Mouse (Mus musculus): ENCODE measurements around the gene Golga1. TPM values are rescaled to one million over a fixed set of nuclear protein-coding genes. Genes with fewer than 3 reads are reported as not detected.

The Golga1 gene
- total and polyA plus RNA-seq, 3 experiments, result 1.9 to 29.4 (median 26.7) TPM

DNA sequence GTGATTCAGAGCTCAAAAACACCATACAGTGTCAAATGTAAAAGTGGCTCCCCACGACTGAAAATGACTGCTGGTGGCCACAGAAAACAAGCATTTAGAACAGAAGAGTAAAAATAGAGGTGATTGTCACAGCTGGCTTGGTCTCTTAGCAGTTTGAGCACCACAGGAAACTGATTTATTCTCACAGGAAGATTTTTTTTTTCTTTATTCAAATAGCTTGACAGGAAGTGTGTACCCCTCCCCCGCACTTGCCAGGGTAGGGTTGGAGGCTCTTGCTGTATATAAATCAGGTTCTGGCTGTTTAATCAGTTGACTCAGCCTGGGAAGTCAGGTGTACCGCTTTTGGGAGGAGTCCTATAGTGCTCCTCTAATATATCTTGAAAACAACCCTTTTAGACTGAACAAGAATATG, 56.4 kb downstream of the Golga1 start:
- no peaks in the 10 kb centered on the region for H3K27me3 ChIP-seq (ENCODE audit: insufficient read depth, low read length)
- H3K4me1 ChIP-seq (ENCODE audit: insufficient read depth, low read depth, low read length), result peaks cover 46% of the 10 kb centered on the region
- TF ChIP-seq POLR2AphosphoS5 (IDR thresholded peaks at IDR 0.05; ENCODE audit: insufficient replicate concordance, low read depth, low read length) (no peak), TAL1 (conservative IDR thresholded peaks at IDR 0.05; ENCODE audit: low read depth, low read length) (no peak), GATA1 (IDR thresholded peaks at IDR 0.05; ENCODE audit: borderline replicate concordance, low read length) (no peak), CTCF (IDR thresholded peaks at IDR 0.05; ENCODE audit: low read depth, low read length) (no peak), GATA2 (IDR thresholded peaks at IDR 0.05; ENCODE audit: borderline replicate concordance, low read depth, low read length) (no peak)
- ATAC-seq (ENCODE audit: extremely low read depth, insufficient number of reproducible peaks, low FRiP score, poor library complexity, severe bottlenecking), result no peak
- DNase-seq (ENCODE audit: low spot score), result no peak
- H3K36me3 ChIP-seq (replicated peaks), result peaks cover 53% of the 10 kb centered on the region
- no peaks in the 10 kb centered on the region for H3K9me3 ChIP-seq (replicated peaks)
- H3K4me3 ChIP-seq (ENCODE audit: low read depth, low read length), result peak overlapping the region; percentile 93

DNA sequence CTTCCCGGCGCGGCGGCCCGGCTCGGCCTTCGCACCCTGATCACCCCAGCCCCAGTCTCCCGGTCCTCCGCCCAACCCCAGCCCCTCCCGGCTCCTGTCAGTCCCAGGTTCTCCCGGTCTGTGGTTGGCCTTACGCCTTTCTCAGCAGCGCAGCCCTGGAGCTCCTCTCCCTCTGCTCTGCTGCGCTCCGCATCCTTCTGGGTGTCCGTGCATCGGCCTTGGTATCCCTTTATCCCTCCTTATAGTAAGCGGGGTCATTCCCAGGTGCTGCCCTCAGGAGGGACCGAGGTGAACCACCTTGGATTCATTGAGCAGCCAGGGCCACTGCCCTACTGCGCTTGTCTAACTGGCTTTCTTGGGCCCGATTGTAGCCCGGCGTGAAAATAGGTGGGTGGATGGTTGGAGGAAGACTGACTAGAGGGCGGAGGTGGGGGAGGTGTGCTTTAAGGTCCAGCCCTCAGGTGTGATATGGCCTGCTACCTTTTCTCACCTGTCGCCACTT, 56.9 kb downstream of the Golga1 start:
- no peaks in the 10 kb centered on the region for H3K27me3 ChIP-seq (ENCODE audit: insufficient read depth, low read length)
- peaks cover 53% of the 10 kb centered on the region for H3K36me3 ChIP-seq (replicated peaks)
- H3K9me3 ChIP-seq (replicated peaks), result no peaks in the 10 kb centered on the region
- peak overlapping the region; percentile 93 for H3K4me3 ChIP-seq (ENCODE audit: low read depth, low read length)
- H3K4me1 ChIP-seq (ENCODE audit: insufficient read depth, low read depth, low read length), result peaks cover 51% of the 10 kb centered on the region
- TF ChIP-seq TAL1 (conservative IDR thresholded peaks at IDR 0.05; ENCODE audit: low read depth, low read length) (no peak), CTCF (IDR thresholded peaks at IDR 0.05; ENCODE audit: low read depth, low read length) (no peak), GATA2 (IDR thresholded peaks at IDR 0.05; ENCODE audit: borderline replicate concordance, low read depth, low read length) (no peak), GATA1 (IDR thresholded peaks at IDR 0.05; ENCODE audit: borderline replicate concordance, low read length) (no peak), POLR2AphosphoS5 (IDR thresholded peaks at IDR 0.05; ENCODE audit: insufficient replicate concordance, low read depth, low read length) (no peak)
- no peak for ATAC-seq (ENCODE audit: extremely low read depth, insufficient number of reproducible peaks, low FRiP score, poor library complexity, severe bottlenecking)
- no peak for DNase-seq (ENCODE audit: low spot score)

DNA sequence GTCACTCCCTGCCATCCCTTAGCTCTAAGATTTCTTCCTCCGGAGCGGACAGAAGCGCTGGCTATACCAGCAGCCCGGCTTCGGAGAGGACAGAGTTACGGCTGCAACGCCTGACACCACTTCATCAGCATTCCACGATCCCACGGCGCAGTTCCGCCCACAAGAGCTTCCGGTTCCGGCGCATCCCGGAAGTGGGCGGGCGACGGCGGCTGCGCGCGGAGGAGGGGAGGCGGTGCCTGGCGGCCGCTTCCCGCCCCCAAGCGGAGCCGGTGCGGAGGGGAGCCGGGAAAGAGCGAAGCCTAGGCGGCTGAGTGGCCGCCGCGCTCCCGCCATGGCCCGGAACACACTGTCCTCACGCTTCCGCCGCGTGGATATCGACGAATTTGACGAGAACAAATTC, 57.5 kb downstream of the Golga1 start:
- peaks cover 53% of the 10 kb centered on the region for H3K36me3 ChIP-seq (replicated peaks)
- TF ChIP-seq POLR2AphosphoS5 (IDR thresholded peaks at IDR 0.05; ENCODE audit: insufficient replicate concordance, low read depth, low read length) (no peak), TAL1 (conservative IDR thresholded peaks at IDR 0.05; ENCODE audit: low read depth, low read length) (no peak), GATA2 (IDR thresholded peaks at IDR 0.05; ENCODE audit: borderline replicate concordance, low read depth, low read length) (no peak), GATA1 (IDR thresholded peaks at IDR 0.05; ENCODE audit: borderline replicate concordance, low read length) (no peak), CTCF (IDR thresholded peaks at IDR 0.05; ENCODE audit: low read depth, low read length) (no peak)
- peak; percentile 94 for DNase-seq (ENCODE audit: low spot score)
- peak overlapping the region; percentile 93 for H3K4me3 ChIP-seq (ENCODE audit: low read depth, low read length)
- peak; percentile 62 for ATAC-seq (ENCODE audit: extremely low read depth, insufficient number of reproducible peaks, low FRiP score, poor library complexity, severe bottlenecking)
- peaks cover 53% of the 10 kb centered on the region for H3K4me1 ChIP-seq (ENCODE audit: insufficient read depth, low read depth, low read length)
- no peaks in the 10 kb centered on the region for H3K27me3 ChIP-seq (ENCODE audit: insufficient read depth, low read length)
- no peaks in the 10 kb centered on the region for H3K9me3 ChIP-seq (replicated peaks)

DNA sequence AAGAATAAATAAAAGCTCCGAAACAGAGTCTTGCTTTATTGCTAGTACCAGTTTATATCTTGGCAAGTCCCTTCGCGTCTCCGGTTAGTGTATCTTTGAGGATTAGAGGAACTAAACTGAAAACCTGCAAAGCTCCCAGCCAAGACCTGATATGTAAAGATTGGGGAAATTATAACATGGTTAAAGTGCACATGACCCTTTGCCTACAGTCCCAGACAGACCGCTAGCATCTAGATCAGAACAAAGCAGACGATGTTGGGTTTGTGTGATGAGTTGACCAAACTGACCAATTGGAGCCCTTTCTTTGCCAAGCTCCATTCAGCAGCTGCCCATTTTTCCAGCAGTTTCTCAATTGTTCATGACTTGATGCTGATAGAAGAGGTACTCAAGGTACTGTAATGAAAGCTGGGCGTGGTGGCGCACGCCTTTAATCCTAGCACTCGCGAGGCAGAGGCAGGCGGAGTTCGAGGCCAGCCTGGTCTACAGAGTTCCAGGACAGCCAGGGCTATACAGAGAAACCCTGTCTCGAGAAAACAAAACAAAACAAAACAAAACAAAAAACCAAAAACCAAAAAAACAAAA, 59.1 kb downstream of the Golga1 start:
- no peak for DNase-seq (ENCODE audit: low spot score)
- peak overlapping the region; percentile 92 for H3K4me3 ChIP-seq (ENCODE audit: low read depth, low read length)
- TF ChIP-seq GATA2 (IDR thresholded peaks at IDR 0.05; ENCODE audit: borderline replicate concordance, low read depth, low read length), result no peak
- TF ChIP-seq CTCF (IDR thresholded peaks at IDR 0.05; ENCODE audit: low read depth, low read length), result no peak
- TF ChIP-seq POLR2AphosphoS5 (IDR thresholded peaks at IDR 0.05; ENCODE audit: insufficient replicate concordance, low read depth, low read length), result no peak
- TF ChIP-seq TAL1 (conservative IDR thresholded peaks at IDR 0.05; ENCODE audit: low read depth, low read length), result no peak
- TF ChIP-seq GATA1 (IDR thresholded peaks at IDR 0.05; ENCODE audit: borderline replicate concordance, low read length), result no peak
- no peaks in the 10 kb centered on the region for H3K9me3 ChIP-seq (replicated peaks)
- ATAC-seq (ENCODE audit: extremely low read depth, insufficient number of reproducible peaks, low FRiP score, poor library complexity, severe bottlenecking), result no peak
- H3K4me1 ChIP-seq (ENCODE audit: insufficient read depth, low read depth, low read length), result peaks cover 63% of the 10 kb centered on the region
- peaks cover 53% of the 10 kb centered on the region for H3K36me3 ChIP-seq (replicated peaks)
- H3K27me3 ChIP-seq (ENCODE audit: insufficient read depth, low read length), result no peaks in the 10 kb centered on the region

DNA sequence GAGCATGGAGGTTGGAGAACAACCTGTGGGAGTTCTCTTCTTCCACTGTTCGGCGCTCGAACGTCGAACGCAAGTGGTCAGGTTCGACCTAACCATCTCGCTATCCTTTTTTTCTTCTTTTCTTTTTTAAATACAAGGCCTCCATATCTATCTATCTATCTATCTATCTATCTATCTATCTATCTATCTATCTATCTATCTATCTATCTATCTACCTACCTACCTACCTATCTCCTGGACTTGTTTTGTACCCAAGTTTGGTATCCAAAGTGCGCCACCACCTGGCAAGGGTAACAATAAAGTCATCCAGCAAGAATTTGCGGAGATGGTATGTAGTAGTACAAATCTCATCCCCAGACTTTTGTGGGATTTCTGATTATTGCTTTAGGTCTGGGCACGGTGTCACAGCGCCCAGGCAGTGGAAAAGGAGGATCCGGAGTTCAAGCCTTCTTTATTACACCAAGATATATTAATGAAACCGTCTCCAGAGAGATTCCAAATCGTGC, 59.7 kb downstream of the Golga1 start, which contains the start of gene Rpl35:
Gene Rpl35 (minus strand): TSS at position 51 of the 506 bp plus-strand sequence.
- Histone ChIP-seq H3K9me3 (replicated peaks) (no peaks in the 10 kb centered on the region), H3K4me3 (ENCODE audit: low read depth, low read length) (peak within 1 kb of the TSS; percentile 92), H3K4me1 (ENCODE audit: insufficient read depth, low read depth, low read length) (peaks cover 64% of the 10 kb centered on the region), H3K27me3 (ENCODE audit: insufficient read depth, low read length) (no peaks in the 10 kb centered on the region), H3K36me3 (replicated peaks) (peaks cover 53% of the 10 kb centered on the region)
- TF ChIP-seq GATA2 (IDR thresholded peaks at IDR 0.05; ENCODE audit: borderline replicate concordance, low read depth, low read length) (no peak), GATA1 (IDR thresholded peaks at IDR 0.05; ENCODE audit: borderline replicate concordance, low read length) (no peak), POLR2AphosphoS5 (IDR thresholded peaks at IDR 0.05; ENCODE audit: insufficient replicate concordance, low read depth, low read length) (no peak), CTCF (IDR thresholded peaks at IDR 0.05; ENCODE audit: low read depth, low read length) (no peak), TAL1 (conservative IDR thresholded peaks at IDR 0.05; ENCODE audit: low read depth, low read length) (no peak)
- DNase-seq (ENCODE audit: low spot score) (no peak), ATAC-seq (ENCODE audit: extremely low read depth, insufficient number of reproducible peaks, low FRiP score, poor library complexity, severe bottlenecking) (no peak)

DNA sequence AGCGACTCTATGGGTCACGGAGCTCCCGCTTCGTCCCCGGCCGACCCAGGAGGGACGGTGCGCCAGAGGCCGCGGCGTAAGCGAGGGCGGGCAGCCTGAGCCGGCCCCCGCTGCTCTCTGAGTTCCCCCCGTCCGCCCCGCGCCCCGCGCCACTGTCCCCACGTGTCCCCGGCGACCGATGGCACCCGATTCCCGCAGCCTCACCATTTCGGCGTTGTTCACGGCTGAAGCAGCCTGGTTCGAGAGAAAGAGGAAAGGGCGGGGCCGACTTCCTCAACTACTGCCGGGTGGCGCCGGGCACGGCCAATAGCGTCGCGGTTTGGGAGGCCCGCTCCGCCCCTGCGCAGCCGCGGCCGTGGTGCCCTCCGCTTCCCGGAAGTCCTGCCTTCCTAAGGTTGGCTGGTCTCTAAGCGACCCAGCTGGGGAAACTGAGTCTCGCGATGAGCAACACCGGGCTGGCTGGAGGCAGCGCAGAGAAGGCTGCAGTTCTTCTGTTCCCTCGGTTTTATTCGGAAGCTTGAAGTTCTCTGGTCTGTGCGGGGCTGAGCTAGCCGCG, 60.4 kb downstream of the Golga1 start, which contains the start of gene Arpc5l:
Gene Arpc5l (plus strand): TSS at position 469 of the 556 bp plus-strand sequence.
- peaks cover 54% of the 10 kb centered on the region for H3K36me3 ChIP-seq (replicated peaks)
- H3K4me1 ChIP-seq (ENCODE audit: insufficient read depth, low read depth, low read length), result peaks cover 67% of the 10 kb centered on the region
- TF ChIP-seq GATA2 (IDR thresholded peaks at IDR 0.05; ENCODE audit: borderline replicate concordance, low read depth, low read length), result no peak
- no peak for TF ChIP-seq CTCF (IDR thresholded peaks at IDR 0.05; ENCODE audit: low read depth, low read length)
- no peak for TF ChIP-seq TAL1 (conservative IDR thresholded peaks at IDR 0.05; ENCODE audit: low read depth, low read length)
- no peak for TF ChIP-seq GATA1 (IDR thresholded peaks at IDR 0.05; ENCODE audit: borderline replicate concordance, low read length)
- TF ChIP-seq POLR2AphosphoS5 (IDR thresholded peaks at IDR 0.05; ENCODE audit: insufficient replicate concordance, low read depth, low read length), result no peak
- peak; percentile 97 for DNase-seq (ENCODE audit: low spot score)
- H3K27me3 ChIP-seq (ENCODE audit: insufficient read depth, low read length), result no peaks in the 10 kb centered on the region
- H3K4me3 ChIP-seq (ENCODE audit: low read depth, low read length), result peak within 1 kb of the TSS; percentile 92
- peak; percentile 70 for ATAC-seq (ENCODE audit: extremely low read depth, insufficient number of reproducible peaks, low FRiP score, poor library complexity, severe bottlenecking)
- no peaks in the 10 kb centered on the region for H3K9me3 ChIP-seq (replicated peaks)

Data from G1E (cell line).